Mouse (Mus musculus): ENCODE data around the gene Gstp1. TPM values are rescaled to one million over a fixed set of nuclear protein-coding genes. Genes with fewer than 3 reads are reported as not detected.

The Gstp1 gene
- 1,000 to 10,000 TPM in 1 of 2 experiments, 100 to 1,000 TPM in 1; 849 to 1,247 TPM for polyA plus RNA-seq (2012; fragmentation: generic; extraction: Trizol)

DNA sequence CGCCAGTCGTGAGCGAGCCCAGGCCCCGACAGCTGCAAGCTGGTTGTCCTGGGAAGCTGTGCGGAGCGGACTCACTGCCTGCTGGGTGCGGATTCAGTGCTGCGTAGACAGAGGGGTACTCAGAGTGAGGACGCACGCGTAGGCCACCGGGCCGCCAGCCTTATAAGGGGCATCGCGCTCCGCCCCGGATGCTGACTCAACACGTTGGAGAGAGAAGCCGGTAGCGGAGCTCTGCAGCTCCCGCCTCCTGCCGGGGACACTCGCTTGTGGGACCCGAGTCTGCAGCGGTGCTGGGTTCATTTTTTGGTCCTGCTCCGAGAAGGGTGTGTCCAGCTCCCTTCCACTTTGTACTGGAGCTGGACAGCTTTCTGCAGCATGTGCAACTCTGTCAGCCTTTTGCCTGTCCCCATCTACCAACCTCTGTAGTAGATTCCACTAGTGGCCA is at the start of gene Gstp1:
Gstp1 (minus strand) TSS at position 198 of the 445 bp plus-strand sequence.

DNA sequence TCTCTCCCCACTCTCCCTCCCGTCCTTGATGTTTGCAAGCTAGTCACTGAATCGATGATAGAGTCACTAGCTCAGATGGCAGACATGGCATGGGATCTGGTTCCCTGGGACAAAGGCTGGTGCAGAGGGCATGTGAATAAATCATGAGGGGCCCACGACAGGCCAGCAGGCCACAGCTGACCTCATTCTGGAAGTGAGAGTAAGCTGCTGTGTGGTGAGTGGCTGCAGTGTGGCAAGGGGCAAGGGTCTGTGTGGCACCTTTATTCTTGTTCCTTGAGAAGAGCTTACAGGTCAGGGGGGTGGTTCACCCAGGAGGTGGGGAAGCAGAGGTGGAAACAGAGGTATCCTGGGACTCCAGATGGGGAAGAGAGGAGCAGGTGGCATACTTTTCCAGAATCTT is 43.6 kb upstream of the Gstp1 start, which contains the start of gene Cabp2:
Cabp2 (plus strand) TSS at position 185 of the 400 bp plus-strand sequence.

GRCm38 (mm10) chr19:4059069-4059740 is 21.4 kb upstream of the Gstp1 start, which contains the start of gene Gstp3:
Gene Gstp3, minus strand, starts transcription at chr19:4059569.

DNA sequence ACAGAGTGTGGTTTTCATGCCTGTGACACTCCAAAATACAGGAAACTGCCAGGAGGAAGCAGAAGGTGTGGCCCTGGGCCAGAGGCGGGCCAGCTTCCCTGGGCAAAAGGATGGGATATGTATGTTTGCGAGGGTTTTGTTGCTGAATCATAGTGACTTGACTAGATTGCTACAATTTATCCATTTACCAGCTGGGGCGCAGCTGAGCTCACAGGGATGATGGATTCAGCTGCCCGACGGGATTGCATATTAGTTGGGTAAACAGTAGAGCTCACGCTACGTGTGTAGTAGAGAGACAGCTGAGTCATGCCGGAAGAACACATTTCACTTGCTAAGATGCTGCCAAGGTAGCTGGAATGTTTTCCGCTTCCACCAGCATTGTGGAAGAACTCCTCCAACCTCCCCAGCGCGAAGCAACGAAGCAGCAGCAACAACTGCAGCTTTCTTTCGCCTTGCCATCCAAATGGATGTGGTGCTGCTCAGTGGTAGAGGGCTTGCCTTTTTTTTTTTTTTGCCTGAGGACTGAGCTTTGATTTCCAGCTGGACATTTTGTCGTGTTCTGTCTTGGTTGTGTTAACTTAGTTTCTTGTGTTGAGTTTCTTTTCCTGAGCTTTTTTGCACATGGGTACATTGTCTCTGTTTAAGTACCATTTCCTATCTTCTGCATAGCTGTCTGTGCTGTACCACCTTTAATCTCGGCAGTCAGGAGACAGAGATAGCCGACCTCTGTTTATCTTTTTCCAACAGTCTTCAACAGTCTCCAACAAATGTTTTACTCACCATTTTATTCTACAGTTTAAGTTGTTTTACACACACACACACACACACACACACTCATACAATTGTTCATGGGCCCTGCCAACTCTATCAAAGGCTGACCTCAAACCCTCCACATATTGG is 8.4 kb upstream of the Gstp1 start, which contains the start of gene Gstp2:
Gstp2 (minus strand) TSS at position 58 of the 900 bp plus-strand sequence.

GRCm38 (mm10) chr19:4012432-4013022 is 25.3 kb downstream of the Gstp1 start, which contains the start of gene Ndufv1:
Gene Ndufv1, minus strand, starts transcription at chr19:4012806.

GRCm38 (mm10) chr19:4003112-4003511 is 34.7 kb downstream of the Gstp1 start, which contains the start of gene Doc2g:
Gene Doc2g, plus strand, starts transcription at chr19:4003313.

GRCm38 (mm10) chr19:4000119-4000900 is 37.5 kb downstream of the Gstp1 start, which contains the start of the genes Nudt8 and Gm49405:
Gene Nudt8, plus strand, starts transcription at chr19:4000580.
Gene Gm49405, plus strand, starts transcription at chr19:4000626.

DNA sequence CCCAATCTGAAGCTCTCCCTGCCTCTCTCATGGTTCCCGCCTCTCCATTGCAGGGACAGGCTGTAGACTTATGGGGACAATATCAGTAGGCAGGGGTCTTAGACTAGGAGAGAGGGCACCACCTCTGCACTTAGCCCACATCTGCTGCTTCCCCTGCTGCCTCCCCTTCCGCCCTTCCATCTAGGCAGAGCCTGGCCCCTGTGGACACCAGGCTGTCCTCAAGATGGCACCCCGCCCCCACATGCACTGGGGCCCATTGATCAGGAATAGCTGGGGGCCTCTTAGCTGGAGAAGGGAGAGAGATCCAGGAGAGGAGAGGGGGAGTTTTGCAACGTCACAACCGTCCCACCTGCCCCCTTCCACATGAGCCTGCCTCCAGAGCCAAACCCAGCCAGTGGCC is 45.4 kb downstream of the Gstp1 start, which contains the start of gene Tbx10:
Tbx10 (plus strand) TSS at position 337 of the 400 bp plus-strand sequence.

DNA sequence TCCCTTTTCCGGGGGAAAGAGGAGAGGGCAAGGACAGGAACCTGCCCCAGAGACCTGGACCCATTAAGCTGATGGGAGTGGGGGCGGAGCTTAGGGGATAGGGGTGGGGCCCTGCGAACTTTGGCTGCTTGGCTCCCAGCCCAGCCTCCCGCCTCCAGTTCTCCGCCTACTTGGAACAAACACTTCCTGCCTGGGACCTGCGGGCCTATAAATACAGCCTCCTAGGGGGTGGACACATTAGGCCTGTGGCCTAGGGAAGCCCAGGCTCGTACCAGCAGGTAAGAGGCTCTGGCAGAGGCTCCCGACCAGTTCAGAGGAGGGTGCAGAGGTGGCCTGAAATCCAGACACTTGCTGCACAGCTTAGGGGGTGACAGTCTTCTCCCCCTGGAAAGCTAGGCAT is 51.5 kb downstream of the Gstp1 start, which contains the start of gene Acy3:
Acy3 (plus strand) TSS at position 237 of the 400 bp plus-strand sequence.

Other genes starting within 250 kb of the Gstp1 start
- 10 to 100 TPM in 1 of 2 experiments, 1 to 10 TPM in 1; 3.8 to 19.2 TPM for gene Chka, start 186.2 kb downstream of the Gstp1 start, polyA plus RNA-seq (2012; fragmentation: generic; extraction: Trizol)
- 10 to 100 TPM; 46.1 to 53.3 TPM for gene Tcirg1, start 130.9 kb downstream of the Gstp1 start, polyA plus RNA-seq (2012; fragmentation: generic; extraction: Trizol)
- gene Ndufs8, start 125.2 kb downstream of the Gstp1 start, polyA plus RNA-seq (2012; fragmentation: generic; extraction: Trizol), result 100 to 1,000 TPM; 269 to 451 TPM
- 1 to 10 TPM; 2.7 to 8.3 TPM for gene Aldh3b1, start 108.2 kb downstream of the Gstp1 start, polyA plus RNA-seq (2012; fragmentation: generic; extraction: Trizol)
- gene Unc93b1, start 102.8 kb downstream of the Gstp1 start, polyA plus RNA-seq (2012; fragmentation: generic; extraction: Trizol), result under 1 TPM; 0.01 to 0.08 TPM
- under 1 TPM in 1 of 2 experiments, not detected in 1; 0.01 TPM for gene Aldh3b3, start 79.3 kb downstream of the Gstp1 start, polyA plus RNA-seq (2012; fragmentation: generic; extraction: Trizol)
- gene Aldh3b2, start 65.7 kb downstream of the Gstp1 start, polyA plus RNA-seq (2012; fragmentation: generic; extraction: Trizol), result not detected
- 10 to 100 TPM in 1 of 2 experiments, 1 to 10 TPM in 1; 7.4 to 28.3 TPM for gene Acy3, start 51.4 kb downstream of the Gstp1 start, polyA plus RNA-seq (2012; fragmentation: generic; extraction: Trizol)
- gene Tbx10, start 45.2 kb downstream of the Gstp1 start, polyA plus RNA-seq (2012; fragmentation: generic; extraction: Trizol), result under 1 TPM in 1 of 2 experiments, not detected in 1; 0.05 TPM
- 10 to 100 TPM; 41.3 to 59.9 TPM for gene Nudt8, start 37.4 kb downstream of the Gstp1 start, polyA plus RNA-seq (2012; fragmentation: generic; extraction: Trizol)
- 1 to 10 TPM in 1 of 2 experiments, under 1 TPM in 1; 0.19 to 1.4 TPM for gene Gm49405, start 37.4 kb downstream of the Gstp1 start, polyA plus RNA-seq (2012; fragmentation: generic; extraction: Trizol)
- gene Doc2g, start 34.7 kb downstream of the Gstp1 start, polyA plus RNA-seq (2012; fragmentation: generic; extraction: Trizol), result 1 to 10 TPM in 1 of 2 experiments, under 1 TPM in 1; 0.41 to 4.0 TPM
- gene Ndufv1, start 25.2 kb downstream of the Gstp1 start, polyA plus RNA-seq (2012; fragmentation: generic; extraction: Trizol), result 100 to 1,000 TPM; 253 to 401 TPM
- 10 to 100 TPM in 1 of 2 experiments, 1 to 10 TPM in 1; 1.8 to 13.9 TPM for gene Gstp2, start 8.0 kb upstream of the Gstp1 start, polyA plus RNA-seq (2012; fragmentation: generic; extraction: Trizol)
- under 1 TPM; 0.15 to 0.18 TPM for gene Gstp3, start 21.6 kb upstream of the Gstp1 start, polyA plus RNA-seq (2012; fragmentation: generic; extraction: Trizol)
- gene Cabp2, start 43.6 kb upstream of the Gstp1 start, polyA plus RNA-seq (2012; fragmentation: generic; extraction: Trizol), result not detected
- 100 to 1,000 TPM in 1 of 2 experiments, 10 to 100 TPM in 1; 86.0 to 148 TPM for gene Cdk2ap2, start 59.2 kb upstream of the Gstp1 start, polyA plus RNA-seq (2012; fragmentation: generic; extraction: Trizol)
- gene Pitpnm1, start 62.0 kb upstream of the Gstp1 start, polyA plus RNA-seq (2012; fragmentation: generic; extraction: Trizol), result 10 to 100 TPM; 48.2 to 61.6 TPM
- gene Aip, start 87.9 kb upstream of the Gstp1 start, polyA plus RNA-seq (2012; fragmentation: generic; extraction: Trizol), result 100 to 1,000 TPM; 201 to 241 TPM
- under 1 TPM in 1 of 2 experiments, not detected in 1; 0.09 TPM for gene Gpr152, start 101.8 kb upstream of the Gstp1 start, polyA plus RNA-seq (2012; fragmentation: generic; extraction: Trizol)
- under 1 TPM; 0.14 to 0.38 TPM for gene Cabp4, start 106.0 kb upstream of the Gstp1 start, polyA plus RNA-seq (2012; fragmentation: generic; extraction: Trizol)
- 100 to 1,000 TPM; 256 to 440 TPM for gene Coro1b, start 110.6 kb upstream of the Gstp1 start, polyA plus RNA-seq (2012; fragmentation: generic; extraction: Trizol)
- 1 to 10 TPM; 6.5 to 9.5 TPM for gene Ptprcap, start 115.6 kb upstream of the Gstp1 start, polyA plus RNA-seq (2012; fragmentation: generic; extraction: Trizol)
- gene Rps6kb2, start 125.4 kb upstream of the Gstp1 start, polyA plus RNA-seq (2012; fragmentation: generic; extraction: Trizol), result 10 to 100 TPM; 28.6 to 29.9 TPM
- gene Carns1, start 137.5 kb upstream of the Gstp1 start, polyA plus RNA-seq (2012; fragmentation: generic; extraction: Trizol), result 10 to 100 TPM in 1 of 2 experiments, 1 to 10 TPM in 1; 1.8 to 16.2 TPM
- 1 to 10 TPM in 1 of 2 experiments, under 1 TPM in 1; 0.63 to 1.7 TPM for gene Tbc1d10c, start 153.3 kb upstream of the Gstp1 start, polyA plus RNA-seq (2012; fragmentation: generic; extraction: Trizol)
- gene Ppp1ca, start 154.1 kb upstream of the Gstp1 start, polyA plus RNA-seq (2012; fragmentation: generic; extraction: Trizol), result 1,000 to 10,000 TPM in 1 of 2 experiments, 100 to 1,000 TPM in 1; 727 to 1,261 TPM
- 10 to 100 TPM; 25.1 to 36.1 TPM for gene Rad9a, start 163.7 kb upstream of the Gstp1 start, polyA plus RNA-seq (2012; fragmentation: generic; extraction: Trizol)
- 10 to 100 TPM in 1 of 2 experiments, 1 to 10 TPM in 1; 7.5 to 24.4 TPM for gene Clcf1, start 176.3 kb upstream of the Gstp1 start, polyA plus RNA-seq (2012; fragmentation: generic; extraction: Trizol)
- gene AC109138.7, start 176.4 kb upstream of the Gstp1 start, polyA plus RNA-seq (2012; fragmentation: generic; extraction: Trizol), result 1 to 10 TPM in 1 of 2 experiments, not detected in 1; 3.9 TPM
- 100 to 1,000 TPM; 131 to 165 TPM for gene Pold4, start 193.9 kb upstream of the Gstp1 start, polyA plus RNA-seq (2012; fragmentation: generic; extraction: Trizol)
- 10 to 100 TPM in 1 of 2 experiments, 1 to 10 TPM in 1; 7.4 to 30.3 TPM for gene Ssh3, start 231.2 kb upstream of the Gstp1 start, polyA plus RNA-seq (2012; fragmentation: generic; extraction: Trizol)
- 1 to 10 TPM in 1 of 2 experiments, under 1 TPM in 1; 0.77 to 4.5 TPM for gene Ankrd13d, start 245.2 kb upstream of the Gstp1 start, polyA plus RNA-seq (2012; fragmentation: generic; extraction: Trizol)

Data from C3H10T1/2 (cell line).